Mouse (Mus musculus) olfactory bulb, adult 2 months (tissue): ENCODE data around the gene 4933411K16Rik. TPM values are rescaled to one million over a fixed set of nuclear protein-coding genes. Genes with fewer than 3 reads are reported as not detected.

Experiments used
- H3K27ac ChIP-seq: fragments of 200-500 bp; 2 replicates; pipeline ENCODE4 v1.5.1; 2012; ENCODE audit warnings: low read depth, low read length; ENCODE audit not compliant: insufficient read depth
- H3K4me1 ChIP-seq: fragments of 200-500 bp; 2 replicates; pipeline ENCODE4 v1.6.1; 2012; ENCODE audit warnings: low read length; ENCODE audit not compliant: control insufficient read depth, insufficient read depth
- H3K4me3 ChIP-seq: fragments of 200-500 bp; 2 replicates; pipeline ENCODE4 v1.5.1; 2012; ENCODE audit warnings: mild to moderate bottlenecking, low read depth, low read length, moderate library complexity; ENCODE audit not compliant: insufficient read depth
- CTCF ChIP-seq: fragments of 200-500 bp; IDR thresholded peaks from 2 replicates; pipeline ENCODE4 v1.5.1; 2012; ENCODE audit warnings: low read depth, mild to moderate bottlenecking, low read length, moderate library complexity; ENCODE audit not compliant: insufficient read depth
- POLR2A ChIP-seq: fragments of 200-500 bp; IDR thresholded peaks from 2 replicates; pipeline ENCODE4 v1.6.1; 2012; ENCODE audit warnings: mild to moderate bottlenecking, low read depth, low read length, moderate library complexity; ENCODE audit not compliant: insufficient read depth
- WGBS: fragments of 180-500 bp; shearing (Covaris S2); methylation state at CpG from one replicate; pipeline ENCODE4 v1.1.7; 2018; 5-methylcytosine and 5-hydroxymethylcytosine counted together
- polyA plus RNA-seq: library from polyadenylated mRNA; stranded (reverse); fragments of >200 nt; gene quantifications from 2 replicates; pipeline ENCODE4 v1.2.4, GENCODE M21; 2012; ENCODE audit warnings: low replicate concordance; ENCODE audit not compliant: missing spikeins, insufficient read depth, insufficient read length

The 4933411K16Rik gene
- polyA plus RNA-seq: not detected in 2 replicates

DNA sequence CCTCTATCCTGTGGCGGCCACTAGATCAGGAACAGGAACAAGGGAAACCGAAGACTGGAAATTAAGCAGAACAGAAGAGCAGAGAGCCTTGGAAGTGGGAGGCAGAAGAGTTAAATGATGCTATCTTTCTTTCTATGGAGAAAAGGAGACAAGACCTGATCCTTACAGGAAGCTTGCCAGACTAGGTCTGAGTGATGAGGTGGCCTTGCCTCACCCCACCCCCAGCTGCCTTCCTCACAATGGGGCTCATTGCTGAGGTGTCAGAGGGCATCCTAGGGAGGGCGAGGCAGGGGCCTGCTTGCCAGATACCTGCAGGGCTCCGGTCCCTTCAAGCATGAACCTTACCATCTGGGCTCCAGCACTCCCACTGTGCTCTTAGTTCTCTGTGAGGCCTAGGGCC lies at the start of gene 4933411K16Rik:
Gene 4933411K16Rik, plus strand, starts transcription at position 301 of the 400 bp plus-strand sequence.
- TF ChIP-seq CTCF: no peak
- no peak for TF ChIP-seq POLR2A
- no peak within 1 kb of the TSS for H3K4me3 ChIP-seq
- H3K4me1 ChIP-seq: no peaks in the 10 kb centered on the region
- 81% methylated on average over 4 of the region's 4 CpGs for WGBS
- H3K27ac ChIP-seq: no peak within 1 kb of the TSS

DNA sequence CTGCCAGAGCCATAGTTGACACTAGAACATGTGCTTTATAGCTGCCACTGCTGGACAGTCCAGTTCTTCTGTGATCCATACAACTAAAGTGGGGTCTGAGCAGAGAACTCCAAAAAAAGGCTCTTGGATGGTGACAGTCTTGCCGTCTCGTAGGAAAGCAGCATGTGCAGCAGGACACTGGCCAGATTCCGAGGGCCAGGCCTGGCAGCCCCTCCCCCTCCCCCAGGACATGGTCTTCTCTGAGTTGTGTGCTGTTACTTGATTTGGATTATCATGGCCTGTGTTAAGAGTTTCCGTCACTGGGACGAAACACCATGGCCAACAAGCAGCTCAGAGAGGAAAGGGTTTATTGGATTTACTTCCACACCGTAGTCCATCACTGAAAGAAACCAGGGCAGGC lies 47.8 kb upstream of the 4933411K16Rik start:
- no peak overlapping the region for H3K27ac ChIP-seq
- H3K4me1 ChIP-seq: peaks cover 13% of the 10 kb centered on the region
- no peak overlapping the region for H3K4me3 ChIP-seq
- no peak for TF ChIP-seq POLR2A
- no peak for TF ChIP-seq CTCF
- 72% methylated on average over 6 of the region's 6 CpGs for WGBS

GRCm38 (mm10) chr19:42005616-42006015 lies 46.4 kb upstream of the 4933411K16Rik start:
- Histone ChIP-seq H3K4me1 (peaks cover 16% of the 10 kb centered on the region), H3K4me3 (no peak overlapping the region), H3K27ac (no peak overlapping the region)
- 73% methylated on average over 3 of the region's 3 CpGs for WGBS
- no peak for TF ChIP-seq POLR2A
- TF ChIP-seq CTCF: no peak

GRCm38 (mm10) chr19:42006568-42006967 lies 45.5 kb upstream of the 4933411K16Rik start:
- Histone ChIP-seq H3K4me1 (peaks cover 25% of the 10 kb centered on the region), H3K4me3 (no peak overlapping the region), H3K27ac (no peak overlapping the region)
- TF ChIP-seq CTCF: no peak
- no peak for TF ChIP-seq POLR2A
- WGBS: 81% methylated on average over 8 of the region's 8 CpGs

GRCm38 (mm10) chr19:42008586-42008985 lies 43.5 kb upstream of the 4933411K16Rik start:
- Histone ChIP-seq H3K27ac (peak overlapping the region; percentile 30; the same call in 1 of the 2 replicates), H3K4me1 (peaks cover 28% of the 10 kb centered on the region), H3K4me3 (no peak overlapping the region)
- WGBS: 90% methylated on average over 3 of the region's 3 CpGs
- TF ChIP-seq POLR2A (no peak), CTCF (no peak)

DNA sequence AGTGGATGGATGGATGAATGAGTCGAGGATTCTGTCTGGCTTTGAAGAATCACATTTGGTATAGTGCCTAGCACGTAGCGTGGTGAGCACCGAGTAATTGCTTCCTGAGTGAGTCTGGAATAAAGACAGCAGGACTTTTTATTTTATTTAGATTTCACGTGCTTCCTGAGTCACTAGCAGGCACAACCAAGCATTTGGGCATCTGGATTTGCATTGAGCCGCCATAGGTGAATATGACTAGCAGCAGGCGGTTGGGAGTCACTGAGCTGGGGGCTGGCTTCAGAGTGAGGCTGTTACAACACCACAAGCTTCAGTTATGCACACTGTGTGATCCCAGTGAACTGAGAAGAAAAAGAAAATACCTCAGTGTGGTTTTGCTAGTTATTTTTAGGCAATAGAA lies 43.0 kb upstream of the 4933411K16Rik start:
- WGBS: 62% methylated on average over 7 of the region's 7 CpGs
- Histone ChIP-seq H3K4me3 (no peak overlapping the region), H3K27ac (0 out of 2 replicates have a peak overlapping the region, but pooled peaks have one; percentile 30), H3K4me1 (peaks cover 28% of the 10 kb centered on the region)
- no peak for TF ChIP-seq CTCF
- TF ChIP-seq POLR2A: no peak

DNA sequence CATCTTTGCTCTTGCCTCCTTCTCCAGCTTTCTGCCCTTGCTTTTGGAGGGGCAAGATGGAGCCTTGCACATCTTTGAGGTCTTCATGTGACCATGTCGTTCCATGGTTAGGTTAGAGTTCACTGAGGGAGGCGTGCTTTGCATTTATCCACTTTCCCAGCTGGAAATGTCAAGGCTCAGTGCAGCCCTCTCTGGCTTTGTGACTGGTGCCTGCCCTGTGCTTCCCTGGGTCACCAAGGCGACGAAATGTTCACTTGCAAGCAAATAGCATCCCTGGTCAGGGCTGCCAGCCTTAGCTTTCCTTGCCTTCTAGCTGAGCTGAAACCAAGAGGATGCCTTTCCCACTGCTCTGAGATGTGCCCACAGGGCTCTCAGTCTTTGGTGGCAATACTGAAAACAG lies 41.6 kb upstream of the 4933411K16Rik start:
- TF ChIP-seq CTCF: no peak
- no peak for TF ChIP-seq POLR2A
- 49% methylated on average over 4 of the region's 4 CpGs for WGBS
- Histone ChIP-seq H3K4me1 (peaks cover 30% of the 10 kb centered on the region), H3K4me3 (no peak overlapping the region), H3K27ac (no peak overlapping the region)

DNA sequence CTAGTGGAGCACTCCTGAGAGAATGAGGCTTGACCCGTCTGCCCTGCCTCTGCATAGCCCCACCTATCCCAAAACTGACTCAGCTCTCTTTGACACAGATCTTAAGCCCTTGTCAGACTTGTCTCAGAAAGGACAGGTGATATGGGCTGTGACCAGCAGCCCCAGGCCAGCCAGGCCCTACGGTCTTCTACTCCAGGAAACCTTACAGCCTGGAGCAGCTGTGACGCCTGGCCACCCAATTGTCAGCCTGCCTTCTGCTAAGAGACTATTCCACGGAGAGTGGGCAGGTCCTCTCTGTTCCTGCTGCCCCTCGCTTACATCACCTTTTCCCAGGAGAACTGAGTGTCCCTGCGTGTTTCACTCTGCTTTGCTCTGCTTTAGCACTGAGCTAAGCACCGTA lies 40.9 kb upstream of the 4933411K16Rik start:
- Histone ChIP-seq H3K27ac (no peak overlapping the region), H3K4me3 (no peak overlapping the region), H3K4me1 (peaks cover 31% of the 10 kb centered on the region)
- 89% methylated on average over 7 of the region's 7 CpGs for WGBS
- no peak for TF ChIP-seq CTCF
- no peak for TF ChIP-seq POLR2A

GRCm38 (mm10) chr19:42014231-42014825 lies 37.7 kb upstream of the 4933411K16Rik start:
- H3K4me1 ChIP-seq: peaks cover 49% of the 10 kb centered on the region
- no peak for TF ChIP-seq POLR2A
- TF ChIP-seq CTCF: no peak
- 86% methylated on average over 3 of the region's 3 CpGs for WGBS
- H3K27ac ChIP-seq: no peak overlapping the region
- H3K4me3 ChIP-seq: no peak overlapping the region

- 91% methylated on average over 6 of the region's 6 CpGs for WGBS
- Histone ChIP-seq H3K4me3 (no peak overlapping the region), H3K27ac (no peak overlapping the region), H3K4me1 (peaks cover 51% of the 10 kb centered on the region)
- TF ChIP-seq POLR2A: no peak
- TF ChIP-seq CTCF: no peak
Observed at GRCm38 (mm10) chr19:42015001-42015400, 37.0 kb upstream of the 4933411K16Rik start.
